Mouse (Mus musculus): ENCODE results near the gene Fam198b. TPM values are rescaled to one million over a fixed set of nuclear protein-coding genes. Genes with fewer than 3 reads are reported as not detected.

Fam198b gene
- polyA plus RNA-seq (2014; fragmentation: Nextera tagmentation; extraction: Ambion mirVana): 1.7 and 4.8 TPM in 2 replicates

- H3K27me3 ChIP-seq (ENCODE audit: control insufficient read depth, insufficient read depth, low read length): no peaks in the 10 kb centered on the region
- H3K9ac ChIP-seq: no peak within 1 kb of the TSS
- H3K27ac ChIP-seq: no peak within 1 kb of the TSS
- WGBS: 65% methylated on average over 5 of the region's 5 CpGs
- peak within 1 kb of the TSS; percentile 30; the same call in 1 of the 2 replicates for H3K4me2 ChIP-seq (replicated peaks)
- DNase-seq (ENCODE audit: low spot score) (no peak), ATAC-seq (ENCODE audit: low FRiP score) (no peak)
- no peaks in the 10 kb centered on the region for H3K9me3 ChIP-seq (ENCODE audit: control insufficient read depth, low read length)
- peaks cover 2% of the 10 kb centered on the region; the same call in 1 of the 2 replicates for H3K4me1 ChIP-seq (replicated peaks; ENCODE audit: control insufficient read depth, insufficient read depth, low read length)
- H3K36me3 ChIP-seq (replicated peaks; ENCODE audit: control insufficient read depth, insufficient read depth): no peaks in the 10 kb centered on the region
- no peak within 1 kb of the TSS for H3K4me3 ChIP-seq (replicated peaks; ENCODE audit: low read length)
Measured at GRCm38 (mm10) chr3:79884305-79884704, at the start of gene Fam198b. Fam198b (plus strand) TSS chr3:79884533.

GRCm38 (mm10) chr3:79838751-79839150, 45.6 kb upstream of the Fam198b start:
- Histone ChIP-seq H3K4me2 (replicated peaks) (no peak overlapping the region), H3K27me3 (ENCODE audit: control insufficient read depth, insufficient read depth, low read length) (no peaks in the 10 kb centered on the region), H3K4me3 (replicated peaks; ENCODE audit: low read length) (no peak overlapping the region), H3K4me1 (replicated peaks; ENCODE audit: control insufficient read depth, insufficient read depth, low read length) (no peaks in the 10 kb centered on the region), H3K9ac (no peak overlapping the region), H3K36me3 (replicated peaks; ENCODE audit: control insufficient read depth, insufficient read depth) (no peaks in the 10 kb centered on the region), H3K27ac (no peak overlapping the region), H3K9me3 (ENCODE audit: control insufficient read depth, low read length) (no peaks in the 10 kb centered on the region)
- 55% methylated on average over 6 of the region's 6 CpGs for WGBS
- ATAC-seq (ENCODE audit: low FRiP score): no peak
- peak; percentile 39 for DNase-seq (ENCODE audit: low spot score)

GRCm38 (mm10) chr3:79841475-79841874, 42.9 kb upstream of the Fam198b start:
- no peak overlapping the region for H3K27ac ChIP-seq
- peak overlapping the region; percentile 69 for H3K4me2 ChIP-seq (replicated peaks)
- no peak overlapping the region for H3K4me3 ChIP-seq (replicated peaks; ENCODE audit: low read length)
- peak overlapping the region; percentile 32; the same call in 1 of the 2 replicates for H3K9ac ChIP-seq
- no peaks in the 10 kb centered on the region for H3K4me1 ChIP-seq (replicated peaks; ENCODE audit: control insufficient read depth, insufficient read depth, low read length)
- H3K27me3 ChIP-seq (ENCODE audit: control insufficient read depth, insufficient read depth, low read length): no peaks in the 10 kb centered on the region
- no peaks in the 10 kb centered on the region for H3K36me3 ChIP-seq (replicated peaks; ENCODE audit: control insufficient read depth, insufficient read depth)
- no peaks in the 10 kb centered on the region for H3K9me3 ChIP-seq (ENCODE audit: control insufficient read depth, low read length)
- ATAC-seq (ENCODE audit: low FRiP score) (no peak), DNase-seq (ENCODE audit: low spot score) (no peak)
- 57% methylated on average over 6 of the region's 6 CpGs for WGBS

DNA sequence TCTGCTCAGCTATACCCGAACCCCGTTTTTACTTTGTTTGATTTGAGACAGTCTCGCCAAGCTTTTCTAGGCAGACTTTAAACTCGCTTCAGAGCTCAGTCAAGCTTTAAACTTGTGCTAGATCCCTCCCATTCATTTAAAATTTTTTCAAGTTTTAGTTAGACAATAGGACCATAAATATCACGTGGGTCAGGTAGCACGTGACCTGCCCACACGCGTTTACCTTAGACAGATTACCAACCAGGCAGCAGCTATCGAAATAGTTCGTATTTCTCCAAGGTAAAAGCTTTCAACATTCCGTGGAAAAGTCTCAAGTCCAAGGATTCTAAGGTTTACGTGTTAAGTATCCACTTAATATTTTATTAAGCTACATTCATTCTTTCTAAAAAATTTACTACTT, 42.2 kb upstream of the Fam198b start:
- peak overlapping the region; percentile 32; the same call in 1 of the 2 replicates for H3K9ac ChIP-seq
- WGBS: 13% methylated on average over 12 of the region's 12 CpGs

GRCm38 (mm10) chr3:79842616-79843016, 41.7 kb upstream of the Fam198b start:
- under 1% methylated on average over 19 of the region's 19 CpGs for WGBS
- no peak overlapping the region for H3K27ac ChIP-seq
- no peaks in the 10 kb centered on the region for H3K36me3 ChIP-seq (replicated peaks; ENCODE audit: control insufficient read depth, insufficient read depth)

More for the DNA sequence above, 42.2 kb upstream of the Fam198b start:
- Histone ChIP-seq H3K27ac (no peak overlapping the region), H3K4me3 (replicated peaks; ENCODE audit: low read length) (peak overlapping the region; percentile 37), H3K9me3 (ENCODE audit: control insufficient read depth, low read length) (no peaks in the 10 kb centered on the region), H3K36me3 (replicated peaks; ENCODE audit: control insufficient read depth, insufficient read depth) (no peaks in the 10 kb centered on the region), H3K4me2 (replicated peaks) (peak overlapping the region; percentile 69), H3K4me1 (replicated peaks; ENCODE audit: control insufficient read depth, insufficient read depth, low read length) (no peaks in the 10 kb centered on the region), H3K27me3 (ENCODE audit: control insufficient read depth, insufficient read depth, low read length) (no peaks in the 10 kb centered on the region)
- peak; percentile 56; the same call in 1 of the 2 replicates for ATAC-seq (ENCODE audit: low FRiP score)
- peak; percentile 61 for DNase-seq (ENCODE audit: low spot score)

DNA sequence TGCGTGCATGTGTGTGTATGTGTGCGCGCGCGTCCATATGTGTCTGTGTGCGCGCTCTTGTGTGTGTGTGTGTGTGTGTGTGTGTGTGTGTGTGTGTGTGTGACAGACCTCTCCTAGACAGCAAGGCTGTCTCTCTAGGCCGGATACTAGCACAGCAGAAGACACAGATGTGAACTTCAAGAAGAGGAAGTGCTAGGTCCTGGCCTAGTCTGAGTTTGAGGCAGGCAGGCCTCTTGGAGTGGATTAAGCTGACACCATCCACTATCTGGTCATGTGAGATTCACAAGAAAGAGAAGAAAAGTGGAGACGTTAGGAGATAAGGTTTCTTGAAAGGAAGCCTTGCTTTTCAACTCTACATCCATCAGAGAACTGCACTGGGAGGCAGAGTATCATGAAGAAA, 40.3 kb upstream of the Fam198b start:
- 92% methylated on average over 9 of the region's 9 CpGs for WGBS
- ATAC-seq (ENCODE audit: low FRiP score) (no peak), DNase-seq (ENCODE audit: low spot score) (no peak)
- Histone ChIP-seq H3K36me3 (replicated peaks; ENCODE audit: control insufficient read depth, insufficient read depth) (no peaks in the 10 kb centered on the region), H3K27me3 (ENCODE audit: control insufficient read depth, insufficient read depth, low read length) (no peaks in the 10 kb centered on the region), H3K4me1 (replicated peaks; ENCODE audit: control insufficient read depth, insufficient read depth, low read length) (no peaks in the 10 kb centered on the region), H3K9me3 (ENCODE audit: control insufficient read depth, low read length) (no peaks in the 10 kb centered on the region), H3K4me3 (replicated peaks; ENCODE audit: low read length) (no peak overlapping the region), H3K4me2 (replicated peaks) (no peak overlapping the region), H3K9ac (no peak overlapping the region), H3K27ac (no peak overlapping the region)

More at GRCm38 (mm10) chr3:79842616-79843016, 41.7 kb upstream of the Fam198b start:
- Histone ChIP-seq H3K27me3 (ENCODE audit: control insufficient read depth, insufficient read depth, low read length) (no peaks in the 10 kb centered on the region), H3K4me3 (replicated peaks; ENCODE audit: low read length) (peak overlapping the region; percentile 37), H3K9ac (peak overlapping the region; percentile 32; the same call in 1 of the 2 replicates), H3K4me2 (replicated peaks) (peak overlapping the region; percentile 69), H3K4me1 (replicated peaks; ENCODE audit: control insufficient read depth, insufficient read depth, low read length) (no peaks in the 10 kb centered on the region), H3K9me3 (ENCODE audit: control insufficient read depth, low read length) (no peaks in the 10 kb centered on the region)
- ATAC-seq (ENCODE audit: low FRiP score) (peak; percentile 79), DNase-seq (ENCODE audit: low spot score) (peak; percentile 73)

GRCm38 (mm10) chr3:79846633-79847032, 37.7 kb upstream of the Fam198b start:
- H3K36me3 ChIP-seq (replicated peaks; ENCODE audit: control insufficient read depth, insufficient read depth): no peaks in the 10 kb centered on the region
- WGBS: 89% methylated on average over 5 of the region's 5 CpGs
- H3K27me3 ChIP-seq (ENCODE audit: control insufficient read depth, insufficient read depth, low read length): no peaks in the 10 kb centered on the region

GRCm38 (mm10) chr3:79848841-79849240, 35.5 kb upstream of the Fam198b start:
- Histone ChIP-seq H3K9ac (no peak overlapping the region), H3K36me3 (replicated peaks; ENCODE audit: control insufficient read depth, insufficient read depth) (no peaks in the 10 kb centered on the region), H3K4me1 (replicated peaks; ENCODE audit: control insufficient read depth, insufficient read depth, low read length) (no peaks in the 10 kb centered on the region), H3K4me2 (replicated peaks) (no peak overlapping the region), H3K9me3 (ENCODE audit: control insufficient read depth, low read length) (no peaks in the 10 kb centered on the region), H3K27me3 (ENCODE audit: control insufficient read depth, insufficient read depth, low read length) (no peaks in the 10 kb centered on the region), H3K27ac (no peak overlapping the region), H3K4me3 (replicated peaks; ENCODE audit: low read length) (no peak overlapping the region)
- no peak for ATAC-seq (ENCODE audit: low FRiP score)
- whole genome bisulfite sequencing: 60% methylated on average over 4 of the region's 4 CpGs
- DNase-seq (ENCODE audit: low spot score): no peak

More at GRCm38 (mm10) chr3:79846633-79847032, 37.7 kb upstream of the Fam198b start:
- DNase-seq (ENCODE audit: low spot score) (no peak), ATAC-seq (ENCODE audit: low FRiP score) (no peak)
- Histone ChIP-seq H3K9me3 (ENCODE audit: control insufficient read depth, low read length) (no peaks in the 10 kb centered on the region), H3K4me3 (replicated peaks; ENCODE audit: low read length) (no peak overlapping the region), H3K27ac (no peak overlapping the region), H3K9ac (no peak overlapping the region), H3K4me1 (replicated peaks; ENCODE audit: control insufficient read depth, insufficient read depth, low read length) (no peaks in the 10 kb centered on the region), H3K4me2 (replicated peaks) (no peak overlapping the region)

DNA sequence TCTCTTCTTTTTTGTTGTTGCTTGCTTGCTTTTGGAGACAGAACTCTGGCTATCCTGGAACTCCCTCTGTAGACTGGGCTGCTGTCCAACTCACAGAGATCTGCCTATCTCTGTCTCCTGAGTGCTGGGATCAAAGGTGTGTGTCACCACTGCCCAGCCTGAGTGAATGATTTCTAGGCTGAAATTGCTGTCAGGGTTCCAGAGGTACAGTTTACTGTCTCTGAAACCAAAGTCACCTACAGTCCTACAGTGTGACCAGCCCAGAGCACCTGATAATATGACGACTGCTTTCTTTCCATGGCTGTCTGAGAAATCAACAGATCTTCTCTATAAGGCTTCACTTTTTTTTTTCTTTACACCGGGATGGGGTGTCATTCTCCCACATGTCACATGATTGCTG, 34.7 kb upstream of the Fam198b start:
- WGBS: 86% methylated on average over 2 of the region's 2 CpGs

DNA sequence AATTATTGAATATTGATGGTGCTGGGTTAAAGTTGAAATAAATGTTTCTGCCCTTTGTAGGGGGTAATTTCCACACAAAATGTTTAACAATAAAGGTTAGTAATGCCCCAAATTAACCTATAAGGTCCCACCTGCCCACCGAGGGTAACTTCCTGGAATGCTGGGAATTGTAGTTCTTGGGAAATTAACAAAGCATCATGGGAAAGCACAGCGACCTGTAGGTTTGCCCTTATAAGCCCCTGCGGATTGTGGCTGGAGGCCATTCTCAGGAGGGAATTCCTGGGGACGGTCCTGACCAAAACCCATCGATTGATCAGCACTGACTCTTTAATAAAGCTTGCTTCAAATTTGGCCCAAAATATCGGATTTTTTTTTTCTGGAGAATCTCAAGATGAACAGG, 33.7 kb upstream of the Fam198b start:
- DNase-seq (ENCODE audit: low spot score) (no peak), ATAC-seq (ENCODE audit: low FRiP score) (no peak)
- no peak overlapping the region for H3K9ac ChIP-seq
- H3K27me3 ChIP-seq (ENCODE audit: control insufficient read depth, insufficient read depth, low read length): no peaks in the 10 kb centered on the region
- no peaks in the 10 kb centered on the region for H3K9me3 ChIP-seq (ENCODE audit: control insufficient read depth, low read length)
- H3K4me1 ChIP-seq (replicated peaks; ENCODE audit: control insufficient read depth, insufficient read depth, low read length): no peaks in the 10 kb centered on the region
- WGBS: 41% methylated on average over 6 of the region's 6 CpGs
- no peak overlapping the region for H3K4me2 ChIP-seq (replicated peaks)
- H3K36me3 ChIP-seq (replicated peaks; ENCODE audit: control insufficient read depth, insufficient read depth): no peaks in the 10 kb centered on the region
- H3K27ac ChIP-seq: no peak overlapping the region
- no peak overlapping the region for H3K4me3 ChIP-seq (replicated peaks; ENCODE audit: low read length)

More for the DNA sequence above, 34.7 kb upstream of the Fam198b start:
- Histone ChIP-seq H3K9me3 (ENCODE audit: control insufficient read depth, low read length) (no peaks in the 10 kb centered on the region), H3K4me2 (replicated peaks) (no peak overlapping the region), H3K4me1 (replicated peaks; ENCODE audit: control insufficient read depth, insufficient read depth, low read length) (no peaks in the 10 kb centered on the region), H3K9ac (no peak overlapping the region), H3K36me3 (replicated peaks; ENCODE audit: control insufficient read depth, insufficient read depth) (no peaks in the 10 kb centered on the region), H3K4me3 (replicated peaks; ENCODE audit: low read length) (no peak overlapping the region), H3K27ac (no peak overlapping the region), H3K27me3 (ENCODE audit: control insufficient read depth, insufficient read depth, low read length) (no peaks in the 10 kb centered on the region)
- DNase-seq (ENCODE audit: low spot score) (no peak), ATAC-seq (ENCODE audit: low FRiP score) (no peak)

All from hindbrain, embryonic 14.5 days (tissue).